Mouse (Mus musculus) cortical plate, adult 2 months (tissue): ENCODE data around the gene Spns3. TPM values are rescaled to one million over a fixed set of nuclear protein-coding genes. Genes with fewer than 3 reads are reported as not detected.
"Not testable (repeated sequence)": the region's sequence is repeated elsewhere in the genome, so short reads cannot be mapped to it uniquely, and the experiment has no call there.

Source experiments
- H3K27ac ChIP-seq: fragments of 200-500 bp; 2 replicates; pipeline ENCODE4 v1.5.1; 2012; ENCODE audit warnings: low read length, control low read depth, inconsistent platforms; ENCODE audit not compliant: insufficient read depth
- H3K4me1 ChIP-seq: fragments of 200-500 bp; 2 replicates; pipeline ENCODE4 v1.6.1; 2011; ENCODE audit warnings: low read length; ENCODE audit not compliant: control insufficient read depth, insufficient read depth
- H3K4me3 ChIP-seq: fragments of 200-500 bp; 2 replicates; pipeline ENCODE4 v1.5.1; 2011; ENCODE audit warnings: mild to moderate bottlenecking, low read length, control low read depth; ENCODE audit not compliant: insufficient read depth
- CTCF ChIP-seq: fragments of 200-500 bp; IDR thresholded peaks from 2 replicates; pipeline ENCODE4 v1.5.1; 2011; ENCODE audit warnings: mild to moderate bottlenecking, control low read depth, low read length; ENCODE audit not compliant: insufficient read depth; ENCODE audit errors: extremely low read depth
- POLR2A ChIP-seq: fragments of 200-500 bp; IDR thresholded peaks from 2 replicates; pipeline ENCODE4 v1.6.1; 2011; ENCODE audit warnings: mild to moderate bottlenecking, low read length, control low read depth; ENCODE audit not compliant: insufficient read depth; ENCODE audit errors: extremely low read depth
- polyA plus RNA-seq: library from polyadenylated mRNA; depleted of rRNA; stranded (reverse); fragments of >200 nt; gene quantifications from 2 replicates; pipeline ENCODE4 v1.2.3, GENCODE M21; 2012

Gene Spns3
- polyA plus RNA-seq, 1 experiment, result 0.33 TPM

- TF ChIP-seq POLR2A (no peak), CTCF (no peak)
- no peak overlapping the region for H3K27ac ChIP-seq
- no peak overlapping the region for H3K4me3 ChIP-seq
- no peaks in the 10 kb centered on the region for H3K4me1 ChIP-seq
Observed at GRCm38 (mm10) chr11:72560661-72561060, 10.4 kb upstream of the Spns3 start.

GRCm38 (mm10) chr11:72558155-72558554, 7.8 kb upstream of the Spns3 start:
- TF ChIP-seq POLR2A (no peak), CTCF (no peak)
- H3K27ac ChIP-seq, result no peak overlapping the region
- no peak overlapping the region for H3K4me3 ChIP-seq
- H3K4me1 ChIP-seq, result no peaks in the 10 kb centered on the region

- H3K27ac ChIP-seq, result no peak overlapping the region
- H3K4me1 ChIP-seq, result no peaks in the 10 kb centered on the region
- TF ChIP-seq POLR2A, result no peak
- H3K4me3 ChIP-seq, result no peak overlapping the region
Observed at GRCm38 (mm10) chr11:72556953-72557352, 6.6 kb upstream of the Spns3 start.

- H3K4me3 ChIP-seq, result no peak overlapping the region
- TF ChIP-seq CTCF (no peak), POLR2A (no peak)
- no peaks in the 10 kb centered on the region for H3K4me1 ChIP-seq
- no peak overlapping the region for H3K27ac ChIP-seq
Observed at GRCm38 (mm10) chr11:72556470-72556869, 6.2 kb upstream of the Spns3 start.

GRCm38 (mm10) chr11:72551531-72552105, 1.3 kb upstream of the Spns3 start:
- no peak for TF ChIP-seq CTCF
- no peak for TF ChIP-seq POLR2A
- Histone ChIP-seq H3K4me1 (peaks cover 1% of the 10 kb centered on the region; the same call in 1 of the 2 replicates), H3K27ac (no peak overlapping the region), H3K4me3 (no peak overlapping the region)

GRCm38 (mm10) chr11:72547181-72547580, 3.1 kb downstream of the Spns3 start:
- Histone ChIP-seq H3K27ac (no peak overlapping the region), H3K4me3 (no peak overlapping the region), H3K4me1 (peaks cover 1% of the 10 kb centered on the region; the same call in 1 of the 2 replicates)
- no peak for TF ChIP-seq POLR2A
- TF ChIP-seq CTCF, result no peak

- Histone ChIP-seq H3K4me1 (no peaks in the 10 kb centered on the region), H3K4me3 (no peak overlapping the region), H3K27ac (no peak overlapping the region)
- no peak for TF ChIP-seq CTCF
- no peak for TF ChIP-seq POLR2A
Observed at GRCm38 (mm10) chr11:72544716-72545115, 5.6 kb downstream of the Spns3 start.

GRCm38 (mm10) chr11:72543692-72544091, 6.6 kb downstream of the Spns3 start:
- not testable (repeated sequence) for H3K4me3 ChIP-seq, H3K27ac ChIP-seq, H3K4me1 ChIP-seq

- H3K4me1 ChIP-seq, result no peaks in the 10 kb centered on the region
- TF ChIP-seq CTCF, result no peak
- no peak for TF ChIP-seq POLR2A
- no peak overlapping the region for H3K4me3 ChIP-seq
- no peak overlapping the region for H3K27ac ChIP-seq
Observed at GRCm38 (mm10) chr11:72542586-72542985, 7.7 kb downstream of the Spns3 start.

- H3K4me1 ChIP-seq, result no peaks in the 10 kb centered on the region
- H3K27ac ChIP-seq, result no peak overlapping the region
- TF ChIP-seq CTCF (no peak), POLR2A (no peak)
- H3K4me3 ChIP-seq, result no peak overlapping the region
Observed at GRCm38 (mm10) chr11:72541928-72542327, 8.4 kb downstream of the Spns3 start.
